Mouse (Mus musculus): ENCODE measurements around the gene Zfp770. TPM values are rescaled to one million over a fixed set of nuclear protein-coding genes. Genes with fewer than 3 reads are reported as not detected.

Zfp770 gene
- polyA plus RNA-seq, 1 experiment from 2014 or later: 5.4 TPM

Small RNAs within 50 kb of the gene (microRNA-seq; reads per million reads assigned to microRNA genes)
- not detected for gene Mir7002

Other genes with a start within 250 kb of the Zfp770 start
- gene Gjd2, start 187.8 kb downstream of the Zfp770 start, polyA plus RNA-seq (2015; fragmentation: Nextera tagmentation; extraction: Ambion mirVana): 9.7 and 10.2 TPM in 2 replicates
- gene Actc1, start 147.9 kb downstream of the Zfp770 start, polyA plus RNA-seq (2015; fragmentation: Nextera tagmentation; extraction: Ambion mirVana): 3.0 and 54.5 TPM in 2 replicates
- 35.5 and 36.0 TPM in 2 replicates for gene Aqr, start 14.4 kb downstream of the Zfp770 start, polyA plus RNA-seq (2015; fragmentation: Nextera tagmentation; extraction: Ambion mirVana)

Data from midbrain, embryonic 15.5 days (tissue).